Mouse (Mus musculus) embryonic facial prominence, embryonic 11.5 days (tissue): ENCODE data around the gene Rtbdn. TPM values are rescaled to one million over a fixed set of nuclear protein-coding genes. Genes with fewer than 3 reads are reported as not detected.
A peak's percentile ranks its signal among the peaks of the same experiment; 100 is the strongest.

ENCODE experiments used
- ATAC-seq: fragments of 200-750 bp; cut with Nextera tagmentation; replicated peaks from 2 replicates; pipeline ENCODE4 v1.8.0; 2017; ENCODE audit warnings: low read depth; ENCODE audit not compliant: insufficient number of reproducible peaks, low FRiP score, low TSS enrichment
- DNase-seq: peaks from one replicate; pipeline ENCODE4 v3.0.0-alpha.2; 2015; ENCODE audit warnings: low spot score
- H3K27ac ChIP-seq: fragments of 300-500 bp; sonication (generic); replicated peaks from 2 replicates; pipeline ENCODE4 v1.5.1; 2014; ENCODE audit warnings: mild to moderate bottlenecking, low read depth, low read length, control low read depth
- H3K27me3 ChIP-seq: fragments of 300-500 bp; sonication (generic); 2 replicates; pipeline ENCODE4 v1.6.1; 2014; ENCODE audit warnings: mild to moderate bottlenecking, low read length, moderate library complexity, mixed read lengths; ENCODE audit not compliant: control insufficient read depth, insufficient read depth
- H3K36me3 ChIP-seq: fragments of 300-500 bp; sonication (generic); replicated peaks from 2 replicates; pipeline ENCODE4 v1.6.1; 2014; ENCODE audit warnings: low read depth, mild to moderate bottlenecking, low read length, moderate library complexity, mixed read lengths; ENCODE audit not compliant: control insufficient read depth, insufficient read depth
- H3K4me1 ChIP-seq: fragments of 300-500 bp; sonication (generic); 2 replicates; pipeline ENCODE4 v1.6.1; 2014; ENCODE audit warnings: low read length, mixed read lengths; ENCODE audit not compliant: control insufficient read depth, insufficient read depth
- H3K4me2 ChIP-seq: fragments of 300-500 bp; sonication (generic); 2 replicates; pipeline ENCODE4 v1.6.1; 2014; ENCODE audit warnings: low read depth, mild to moderate bottlenecking, control low read depth, low read length, moderate library complexity
- H3K4me3 ChIP-seq: fragments of 300-500 bp; sonication (generic); 2 replicates; pipeline ENCODE4 v1.5.1; 2014; ENCODE audit warnings: low read depth, low read length, control low read depth
- H3K9ac ChIP-seq: fragments of 300-500 bp; sonication (generic); replicated peaks from 2 replicates; pipeline ENCODE4 v1.6.1; 2014; ENCODE audit warnings: mild to moderate bottlenecking, control low read depth, low read length
- H3K9me3 ChIP-seq: fragments of 300-500 bp; sonication (generic); replicated peaks from 2 replicates; pipeline ENCODE4 v1.6.1; 2016; ENCODE audit warnings: mild to moderate bottlenecking, low read length, inconsistent platforms, mixed read lengths; ENCODE audit not compliant: control insufficient read depth
- WGBS: fragments of 180-500 bp; shearing (Covaris S2); extraction: QIAGEN DNeasy Blood & Tissue Kit; methylation state at CpG from one replicate; pipeline ENCODE4 v1.1.7; 2014; 5-methylcytosine and 5-hydroxymethylcytosine counted together
- polyA plus RNA-seq: library from polyadenylated mRNA; unstranded; fragments of >200 nt; fragmentation: Nextera tagmentation; extraction: Ambion mirVana; gene quantifications from 2 replicates; pipeline ENCODE4 v1.2.1, GENCODE M21; 2014

Rtbdn gene
- polyA plus RNA-seq, 1 experiment from 2014 or later = not detected

DNA sequence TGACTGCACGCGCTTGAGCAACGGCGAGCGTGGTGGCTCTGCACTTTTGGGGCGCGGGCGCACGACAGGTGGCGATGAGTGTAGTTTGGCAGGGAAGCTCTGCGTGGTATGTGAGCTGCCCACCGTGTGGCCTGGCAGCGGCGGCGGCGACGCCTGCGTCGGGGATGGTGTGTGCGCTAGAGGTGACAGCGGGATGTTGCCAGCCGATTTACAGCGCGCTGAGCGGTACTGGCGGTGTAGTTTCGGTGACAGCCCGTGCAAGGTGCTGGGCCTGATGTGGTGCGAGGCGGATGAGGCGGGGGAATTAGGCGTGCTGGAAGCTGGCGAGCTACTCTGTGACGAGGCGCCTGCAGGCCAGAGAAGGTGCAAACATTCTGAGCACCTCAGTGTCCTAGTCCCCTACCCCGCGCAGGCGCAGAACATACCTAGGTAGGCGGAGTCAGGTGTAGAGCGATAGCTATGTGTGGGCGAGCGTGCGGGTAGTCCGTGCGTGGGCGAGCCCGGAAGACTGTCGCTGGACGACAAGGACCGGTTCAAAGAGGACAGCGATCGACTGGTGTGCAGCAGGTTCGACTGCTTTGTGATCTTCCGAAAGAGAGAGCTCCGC lies 33.8 kb upstream of the Rtbdn start:
- H3K27me3 ChIP-seq = peaks cover 33% of the 10 kb centered on the region

DNA sequence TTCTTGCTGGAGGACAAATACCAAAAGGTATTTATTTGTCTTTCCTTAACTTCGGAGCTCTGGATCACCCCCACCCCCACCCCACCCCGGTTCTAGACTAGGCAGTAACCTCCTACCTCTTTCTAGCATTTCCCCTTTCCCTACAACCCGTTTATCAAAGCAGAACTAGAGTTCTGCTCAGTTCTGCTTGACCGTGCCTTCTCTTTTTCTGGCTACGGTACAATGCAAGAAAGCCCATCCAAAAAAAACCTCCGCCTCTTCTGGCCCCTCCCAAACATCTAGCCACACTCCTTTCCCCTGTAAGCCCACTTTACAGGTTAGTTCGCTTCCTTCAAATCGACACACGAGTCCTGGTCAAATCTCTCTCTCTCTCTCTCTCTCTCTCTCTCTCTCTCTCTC lies 33.3 kb upstream of the Rtbdn start:
- no peak for ATAC-seq
- H3K36me3 ChIP-seq = no peaks in the 10 kb centered on the region
- H3K9ac ChIP-seq = peak overlapping the region; percentile 43
- H3K27me3 ChIP-seq = peaks cover 34% of the 10 kb centered on the region
- DNase-seq = no peak
- H3K27ac ChIP-seq = no peak overlapping the region
- WGBS = 16% methylated on average over 9 of the region's 9 CpGs
- H3K4me3 ChIP-seq = peak overlapping the region; percentile 39
- peak overlapping the region; percentile 81 for H3K4me2 ChIP-seq
- H3K4me1 ChIP-seq = peaks cover 3% of the 10 kb centered on the region; the same call in 1 of the 2 replicates
- H3K9me3 ChIP-seq = no peaks in the 10 kb centered on the region; the same call in 1 of the 2 replicates

More for the DNA sequence above, 33.8 kb upstream of the Rtbdn start:
- Histone ChIP-seq H3K4me3 (peak overlapping the region; percentile 39), H3K9me3 (no peaks in the 10 kb centered on the region; the same call in 1 of the 2 replicates), H3K36me3 (no peaks in the 10 kb centered on the region), H3K4me1 (peaks cover 3% of the 10 kb centered on the region; the same call in 1 of the 2 replicates), H3K27ac (no peak overlapping the region), H3K9ac (peak overlapping the region; percentile 43), H3K4me2 (peak overlapping the region; percentile 81)
- WGBS = 1% methylated on average over 55 of the region's 55 CpGs
- DNase-seq (peak; percentile 71), ATAC-seq (0 out of 2 replicates have a peak, but pooled peaks have one; percentile 11)

DNA sequence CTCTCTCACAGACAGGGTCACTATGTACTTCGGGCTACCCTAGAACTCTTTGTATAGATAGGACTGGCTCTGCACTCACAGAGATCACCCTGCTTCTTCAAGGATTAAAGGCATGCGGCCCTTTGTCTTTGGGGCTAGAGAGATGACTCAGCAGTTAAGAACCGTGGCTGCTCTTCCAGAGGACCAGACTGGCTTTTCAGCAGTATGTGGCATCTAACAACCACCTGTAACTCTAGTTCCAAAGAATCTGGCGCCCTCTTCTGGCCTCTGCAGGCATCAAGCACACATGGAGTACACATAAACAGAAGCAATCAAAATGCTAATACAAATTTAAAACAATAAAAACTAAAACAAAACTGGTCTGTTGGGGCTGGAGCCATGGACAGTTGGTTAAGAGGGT lies 32.8 kb upstream of the Rtbdn start:
- Histone ChIP-seq H3K36me3 (no peaks in the 10 kb centered on the region), H3K4me1 (peaks cover 1% of the 10 kb centered on the region; the same call in 1 of the 2 replicates), H3K9me3 (no peaks in the 10 kb centered on the region; the same call in 1 of the 2 replicates), H3K9ac (no peak overlapping the region), H3K27ac (no peak overlapping the region), H3K4me2 (no peak overlapping the region), H3K27me3 (peaks cover 33% of the 10 kb centered on the region), H3K4me3 (no peak overlapping the region)
- 35% methylated on average over 4 of the region's 4 CpGs for WGBS
- ATAC-seq = no peak
- peak; percentile 41 for DNase-seq

DNA sequence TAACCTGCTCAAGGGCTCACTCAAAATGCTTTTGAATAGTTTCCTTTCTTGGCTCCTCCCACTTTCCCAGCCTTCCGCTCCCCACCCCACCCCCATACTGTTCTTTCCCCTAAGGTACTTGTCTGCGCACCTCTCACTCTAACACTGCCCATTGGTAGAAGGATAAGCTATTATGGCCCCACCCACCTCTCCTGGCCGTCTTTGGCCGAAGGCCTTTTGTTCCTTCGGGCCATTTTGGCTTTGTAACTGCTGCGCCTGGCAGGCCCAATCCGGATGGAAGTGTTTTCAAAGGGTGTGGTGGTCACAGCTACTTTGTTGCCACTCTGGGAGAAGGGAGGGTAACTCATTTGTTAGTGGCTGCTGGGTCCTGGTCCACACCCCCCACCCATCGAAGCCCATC lies 31.5 kb upstream of the Rtbdn start:
- peaks cover 31% of the 10 kb centered on the region for H3K27me3 ChIP-seq
- 95% methylated on average over 8 of the region's 8 CpGs for WGBS
- no peak overlapping the region for H3K27ac ChIP-seq
- no peak overlapping the region for H3K4me2 ChIP-seq
- no peak for DNase-seq
- H3K4me3 ChIP-seq = no peak overlapping the region
- no peaks in the 10 kb centered on the region for H3K36me3 ChIP-seq
- H3K9me3 ChIP-seq = no peaks in the 10 kb centered on the region; the same call in 1 of the 2 replicates
- no peaks in the 10 kb centered on the region; the same call in 1 of the 2 replicates for H3K4me1 ChIP-seq
- no peak overlapping the region for H3K9ac ChIP-seq
- ATAC-seq = no peak

DNA sequence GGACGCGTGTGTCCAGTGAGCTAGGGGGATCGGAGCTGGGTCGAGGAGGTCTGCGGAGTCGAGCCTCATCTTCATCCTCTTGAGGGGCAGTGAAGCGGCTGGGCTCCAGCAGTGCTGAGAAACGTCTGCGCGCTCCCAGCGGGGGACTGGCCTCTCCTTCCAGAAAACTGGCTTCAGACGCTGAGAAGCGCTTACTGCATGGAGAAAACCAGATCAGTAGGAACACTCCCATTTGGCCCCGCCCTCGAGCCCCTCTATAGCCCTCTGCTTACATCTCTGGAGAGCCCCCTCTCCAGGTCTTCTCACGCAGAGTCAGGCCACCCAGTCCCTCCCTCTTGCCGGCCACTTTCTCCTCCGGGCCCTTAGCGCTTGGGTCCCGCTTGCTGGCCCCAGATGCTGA lies 29.0 kb upstream of the Rtbdn start:
- DNase-seq (no peak), ATAC-seq (no peak)
- Histone ChIP-seq H3K36me3 (no peaks in the 10 kb centered on the region), H3K9ac (no peak overlapping the region), H3K9me3 (no peaks in the 10 kb centered on the region; the same call in 1 of the 2 replicates), H3K4me3 (no peak overlapping the region), H3K4me2 (no peak overlapping the region), H3K27ac (no peak overlapping the region), H3K4me1 (no peaks in the 10 kb centered on the region; the same call in 1 of the 2 replicates), H3K27me3 (peaks cover 18% of the 10 kb centered on the region)
- 28% methylated on average over 20 of the region's 20 CpGs for WGBS

DNA sequence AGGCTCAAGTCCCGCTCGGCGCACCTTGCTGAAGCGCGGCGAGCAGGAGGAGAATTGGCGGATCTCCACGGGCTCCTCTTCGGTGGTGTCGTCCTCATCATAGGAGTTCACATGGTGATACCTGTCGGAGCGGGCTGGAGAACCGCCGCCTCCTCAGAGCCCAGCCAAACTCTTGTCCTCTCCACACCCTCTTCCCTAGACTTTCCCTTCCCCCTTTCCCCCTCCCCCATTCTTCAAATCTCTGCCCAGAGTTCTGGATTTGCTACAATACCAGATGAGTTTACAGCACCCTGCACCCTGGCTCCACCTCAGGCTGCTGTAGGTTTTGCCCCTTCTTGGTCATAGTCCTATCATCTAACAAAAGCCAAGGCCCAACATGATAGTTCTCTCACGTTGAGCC lies 28.1 kb upstream of the Rtbdn start:
- Histone ChIP-seq H3K27me3 (peaks cover 9% of the 10 kb centered on the region), H3K9ac (no peak overlapping the region), H3K27ac (no peak overlapping the region), H3K36me3 (no peaks in the 10 kb centered on the region), H3K4me2 (no peak overlapping the region), H3K4me1 (no peaks in the 10 kb centered on the region), H3K9me3 (no peaks in the 10 kb centered on the region; the same call in 1 of the 2 replicates), H3K4me3 (no peak overlapping the region)
- 92% methylated on average over 15 of the region's 15 CpGs for WGBS
- ATAC-seq = no peak
- DNase-seq = no peak

DNA sequence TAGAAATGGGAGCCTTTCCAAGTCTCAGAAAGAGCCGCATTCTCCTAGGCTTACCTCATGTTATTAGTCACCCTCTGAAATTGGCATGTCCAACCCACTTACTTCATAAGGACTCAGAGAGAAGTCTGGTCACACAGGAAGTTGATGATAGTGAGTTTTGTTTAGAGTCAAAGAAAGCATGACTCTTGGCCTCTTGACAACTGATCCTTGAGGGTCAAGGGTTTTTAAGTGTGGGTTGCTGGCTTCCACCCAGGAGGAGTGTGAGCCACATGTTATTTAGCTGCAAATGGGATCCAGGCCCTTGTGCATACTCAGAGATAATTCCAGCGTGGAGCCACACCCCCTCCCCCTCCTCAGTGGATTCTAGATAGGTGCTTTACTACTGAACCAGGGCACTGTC lies 25.2 kb upstream of the Rtbdn start:
- H3K27ac ChIP-seq = no peak overlapping the region
- ATAC-seq (no peak), DNase-seq (no peak)
- no peak overlapping the region for H3K4me3 ChIP-seq
- H3K36me3 ChIP-seq = no peaks in the 10 kb centered on the region
- H3K4me1 ChIP-seq = no peaks in the 10 kb centered on the region
- WGBS = 82% methylated on average over 2 of the region's 2 CpGs
- no peak overlapping the region for H3K9ac ChIP-seq
- no peaks in the 10 kb centered on the region for H3K9me3 ChIP-seq
- no peak overlapping the region for H3K4me2 ChIP-seq
- H3K27me3 ChIP-seq = peaks cover 6% of the 10 kb centered on the region

DNA sequence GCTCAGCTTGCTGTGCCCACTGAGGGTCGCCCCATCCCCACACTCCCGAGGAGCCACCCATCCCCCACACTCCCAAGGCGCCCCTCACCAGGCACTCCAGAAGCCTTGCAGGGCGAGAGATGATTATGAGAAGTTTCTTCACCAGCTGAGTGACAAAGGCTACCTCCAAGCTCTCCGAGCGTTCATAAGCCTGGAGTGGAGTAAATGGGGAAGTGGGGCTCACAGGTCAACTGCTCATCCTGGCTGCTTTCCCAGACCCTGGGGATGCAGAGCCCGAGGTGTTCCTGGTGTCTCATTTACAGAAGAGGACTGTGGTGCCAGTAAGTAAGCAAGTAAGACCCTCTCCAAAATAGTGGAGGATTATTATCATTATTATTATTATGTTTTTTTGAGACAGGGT lies 21.2 kb upstream of the Rtbdn start:
- Histone ChIP-seq H3K27me3 (peaks cover 13% of the 10 kb centered on the region), H3K9me3 (no peaks in the 10 kb centered on the region), H3K27ac (no peak overlapping the region), H3K36me3 (no peaks in the 10 kb centered on the region), H3K4me2 (no peak overlapping the region), H3K4me3 (no peak overlapping the region), H3K4me1 (no peaks in the 10 kb centered on the region), H3K9ac (no peak overlapping the region)
- 75% methylated on average over 7 of the region's 7 CpGs for WGBS
- DNase-seq (no peak), ATAC-seq (no peak)
